Mouse (Mus musculus) heart, postnatal 0 days (tissue): Measurements from ENCODE around the gene Tcaf3. TPM values are rescaled to one million over a fixed set of nuclear protein-coding genes. Genes with fewer than 3 reads are reported as not detected.

ENCODE experiments used
- ATAC-seq: fragments of 200-750 bp; cut with Nextera tagmentation; 2 replicates; pipeline ENCODE4 v1.8.0; 2017; ENCODE audit warnings: low read depth, moderate number of reproducible peaks, moderate library complexity; ENCODE audit not compliant: insufficient read depth
- DNase-seq: peaks from one replicate; pipeline ENCODE4 v3.0.0-alpha.2; 2016; ENCODE audit warnings: low spot score
- H3K27ac ChIP-seq: fragments of 300-500 bp; sonication (generic); 2 replicates; pipeline ENCODE4 v1.5.1; 2014; ENCODE audit warnings: low read depth, mild to moderate bottlenecking
- H3K27me3 ChIP-seq: fragments of 300-500 bp; sonication (generic); 2 replicates; pipeline ENCODE4 v1.6.1; 2014; ENCODE audit warnings: low read length, mixed read lengths; ENCODE audit not compliant: control insufficient read depth, insufficient read depth
- H3K36me3 ChIP-seq: fragments of 300-500 bp; sonication (generic); replicated peaks from 2 replicates; pipeline ENCODE4 v1.6.1; 2014; ENCODE audit warnings: low read length, mixed read lengths; ENCODE audit not compliant: control insufficient read depth, insufficient read depth
- H3K4me1 ChIP-seq: fragments of 300-500 bp; sonication (generic); 2 replicates; pipeline ENCODE4 v1.6.1; 2014; ENCODE audit warnings: antibody characterized with exemption; ENCODE audit not compliant: control insufficient read depth, insufficient read depth
- H3K4me2 ChIP-seq: fragments of 300-500 bp; sonication (generic); 2 replicates; pipeline ENCODE4 v1.6.1; 2014; ENCODE audit warnings: low read depth, mild to moderate bottlenecking, low read length, moderate library complexity
- H3K4me3 ChIP-seq: fragments of 300-500 bp; sonication (generic); 2 replicates; pipeline ENCODE4 v1.5.1; 2014; ENCODE audit warnings: low read depth, low read length
- H3K9ac ChIP-seq: fragments of 300-500 bp; sonication (generic); replicated peaks from 2 replicates; pipeline ENCODE4 v1.6.1; 2014; ENCODE audit warnings: low read depth, low read length, mixed read lengths
- H3K9me3 ChIP-seq: fragments of 300-500 bp; sonication (generic); replicated peaks from 2 replicates; pipeline ENCODE4 v1.6.1; 2016; ENCODE audit warnings: low read length; ENCODE audit not compliant: control insufficient read depth
- CTCF ChIP-seq: IDR thresholded peaks from 2 replicates; pipeline ENCODE4 v1.5.1; 2016; ENCODE audit warnings: antibody characterized with exemption, control low read depth, low read depth
- EP300 ChIP-seq: IDR thresholded peaks from 2 replicates; pipeline ENCODE4 v1.6.1; 2016; ENCODE audit warnings: antibody characterized with exemption, low read depth
- WGBS: fragments of 180-500 bp; shearing (Covaris S2); extraction: QIAGEN DNeasy Blood & Tissue Kit; methylation state at CpG from one replicate; pipeline ENCODE4 v1.1.7; 2014; 5-methylcytosine and 5-hydroxymethylcytosine counted together
- polyA plus RNA-seq: library from polyadenylated mRNA; unstranded; fragments of >200 nt; fragmentation: Nextera tagmentation; extraction: Ambion mirVana; gene quantifications from 2 replicates; pipeline ENCODE4 v1.2.1, GENCODE M21; 2015
- total RNA-seq: library from RNA; depleted of rRNA; stranded (reverse); fragments of >200 nt; gene quantifications from 2 replicates; pipeline ENCODE4 v1.2.3, GENCODE M21; 2014; ENCODE audit warnings: low replicate concordance; rRNA removed

Gene Tcaf3
- not detected in 2 replicates for total RNA-seq
- not detected in 2 replicates for polyA plus RNA-seq

GRCm38 (mm10) chr6:42597592-42597991 is at the start of gene Tcaf3:
Gene Tcaf3 (minus strand): TSS chr6:42597692.
- ATAC-seq, result no peak
- H3K36me3 ChIP-seq, result no peaks in the 10 kb centered on the region
- no peak within 1 kb of the TSS for H3K9ac ChIP-seq
- WGBS, result 75% methylated on average over 4 of the region's 4 CpGs
- no peak within 1 kb of the TSS for H3K4me3 ChIP-seq
- no peaks in the 10 kb centered on the region for H3K27me3 ChIP-seq
- no peak within 1 kb of the TSS for H3K4me2 ChIP-seq
- H3K4me1 ChIP-seq, result no peaks in the 10 kb centered on the region
- DNase-seq, result no peak
- no peak within 1 kb of the TSS for H3K27ac ChIP-seq
- H3K9me3 ChIP-seq, result no peaks in the 10 kb centered on the region
- TF ChIP-seq EP300, result no peak
- TF ChIP-seq CTCF, result no peak

DNA sequence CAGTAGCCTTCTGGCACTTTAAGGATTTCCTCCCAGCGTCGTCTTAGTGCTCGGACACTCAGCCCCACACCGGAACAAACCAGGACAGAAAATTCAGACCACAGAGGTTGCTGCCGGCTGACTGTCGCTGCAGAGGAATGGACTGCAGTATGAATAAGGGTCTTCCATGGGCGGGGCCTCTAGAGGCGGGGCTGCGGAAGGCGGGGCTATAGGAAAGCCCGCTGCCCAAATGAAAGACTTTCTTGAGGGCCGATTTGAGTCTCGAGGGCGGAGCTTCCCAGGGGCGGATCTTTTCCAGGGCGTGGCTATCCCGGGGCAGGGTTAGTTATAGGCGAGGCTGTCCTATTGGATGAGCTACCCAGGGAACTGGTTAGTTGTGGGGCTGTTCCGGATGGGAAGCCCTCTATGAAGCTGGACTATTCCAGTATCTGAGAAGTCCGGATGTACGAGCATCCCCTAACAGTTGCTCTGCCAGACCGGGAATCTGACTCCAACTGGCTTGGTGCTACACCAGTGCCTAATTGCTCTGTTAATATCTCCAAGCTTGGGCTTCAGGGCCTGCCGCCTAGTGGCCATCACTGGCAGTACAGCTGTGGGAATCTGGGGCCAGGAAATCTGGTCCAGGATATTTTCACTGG is 47.5 kb upstream of the Tcaf3 start, which contains the start of gene Tcaf2:
Gene Tcaf2 (minus strand): TSS at position 343 of the 638 bp plus-strand sequence.
- no peaks in the 10 kb centered on the region for H3K9me3 ChIP-seq
- 0 out of 2 replicates have a peak within 1 kb of the TSS, but pooled peaks have one; percentile 14 for H3K9ac ChIP-seq
- H3K27ac ChIP-seq, result no peak within 1 kb of the TSS
- no peaks in the 10 kb centered on the region for H3K36me3 ChIP-seq
- WGBS, result 0% methylated on average over 23 of the region's 23 CpGs
- DNase-seq (peak; percentile 84), ATAC-seq (peak; percentile 99)
- peak; percentile 91 for TF ChIP-seq CTCF
- TF ChIP-seq EP300, result no peak
- H3K4me1 ChIP-seq, result no peaks in the 10 kb centered on the region
- H3K4me2 ChIP-seq, result peak within 1 kb of the TSS; percentile 62
- no peaks in the 10 kb centered on the region for H3K27me3 ChIP-seq
- H3K4me3 ChIP-seq, result peak within 1 kb of the TSS; percentile 47

DNA sequence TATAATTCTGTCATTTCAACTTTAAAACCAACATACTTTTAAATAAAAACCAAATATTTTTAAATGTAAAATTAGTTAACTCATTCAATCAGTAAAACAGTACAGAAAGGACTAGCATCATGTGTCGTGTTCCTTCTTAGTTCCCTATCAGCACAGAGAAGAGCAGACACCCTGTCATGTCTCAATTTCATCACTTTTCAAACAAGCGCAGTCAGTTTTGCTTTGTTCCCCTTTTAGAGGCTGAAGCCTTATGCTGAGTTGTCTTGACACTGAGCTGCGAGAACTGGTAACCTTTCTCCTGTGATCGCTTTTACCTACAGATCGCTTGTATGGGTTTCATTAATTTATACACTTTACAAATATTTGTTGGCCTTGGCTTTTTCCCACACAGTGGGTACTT is 36.9 kb upstream of the Tcaf3 start:
- Histone ChIP-seq H3K27ac (no peak overlapping the region), H3K9me3 (no peaks in the 10 kb centered on the region), H3K4me3 (no peak overlapping the region), H3K9ac (no peak overlapping the region), H3K4me2 (no peak overlapping the region), H3K4me1 (no peaks in the 10 kb centered on the region), H3K36me3 (no peaks in the 10 kb centered on the region), H3K27me3 (no peaks in the 10 kb centered on the region)
- TF ChIP-seq EP300 (no peak), CTCF (no peak)
- DNase-seq (no peak), ATAC-seq (no peak)
- WGBS, result 60% methylated on average over 5 of the region's 5 CpGs

- Histone ChIP-seq H3K4me3 (no peak overlapping the region), H3K36me3 (no peaks in the 10 kb centered on the region), H3K4me2 (no peak overlapping the region), H3K9me3 (no peaks in the 10 kb centered on the region), H3K27me3 (no peaks in the 10 kb centered on the region), H3K4me1 (no peaks in the 10 kb centered on the region), H3K9ac (no peak overlapping the region), H3K27ac (no peak overlapping the region)
- 72% methylated on average over 4 of the region's 4 CpGs for WGBS
- DNase-seq (no peak), ATAC-seq (no peak)
- TF ChIP-seq EP300, result no peak
- 0 out of 2 replicates have a peak, but pooled peaks have one; percentile 10 for TF ChIP-seq CTCF
Measured at GRCm38 (mm10) chr6:42631395-42631794, 33.9 kb upstream of the Tcaf3 start.

DNA sequence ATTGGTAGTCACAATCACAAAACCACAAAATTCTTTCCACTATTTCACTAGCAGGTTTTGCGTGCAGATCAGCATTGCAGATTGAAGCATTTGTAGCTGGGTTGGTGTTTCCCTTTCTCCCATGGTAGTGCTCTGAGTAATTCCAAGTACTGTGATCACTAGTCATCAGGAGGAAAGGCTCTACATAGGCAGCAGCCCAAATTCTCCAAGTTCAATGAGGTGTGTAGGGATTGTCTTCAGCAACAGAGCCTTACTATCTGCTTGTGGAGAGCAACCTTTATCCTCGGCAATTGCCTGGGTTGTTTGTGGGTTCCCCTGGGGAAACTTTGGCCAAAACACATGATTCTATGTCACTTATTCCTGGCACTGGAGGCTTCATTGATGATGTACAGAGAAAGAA is 19.4 kb upstream of the Tcaf3 start:
- H3K9me3 ChIP-seq, result no peaks in the 10 kb centered on the region
- H3K4me1 ChIP-seq, result no peaks in the 10 kb centered on the region
- H3K9ac ChIP-seq, result no peak overlapping the region
- H3K36me3 ChIP-seq, result no peaks in the 10 kb centered on the region
- DNase-seq (no peak), ATAC-seq (no peak)
- H3K4me3 ChIP-seq, result no peak overlapping the region
- TF ChIP-seq CTCF, result no peak
- TF ChIP-seq EP300, result no peak
- no peak overlapping the region for H3K27ac ChIP-seq
- H3K4me2 ChIP-seq, result no peak overlapping the region
- H3K27me3 ChIP-seq, result no peaks in the 10 kb centered on the region
- 70% methylated on average over 2 of the region's 2 CpGs for WGBS

DNA sequence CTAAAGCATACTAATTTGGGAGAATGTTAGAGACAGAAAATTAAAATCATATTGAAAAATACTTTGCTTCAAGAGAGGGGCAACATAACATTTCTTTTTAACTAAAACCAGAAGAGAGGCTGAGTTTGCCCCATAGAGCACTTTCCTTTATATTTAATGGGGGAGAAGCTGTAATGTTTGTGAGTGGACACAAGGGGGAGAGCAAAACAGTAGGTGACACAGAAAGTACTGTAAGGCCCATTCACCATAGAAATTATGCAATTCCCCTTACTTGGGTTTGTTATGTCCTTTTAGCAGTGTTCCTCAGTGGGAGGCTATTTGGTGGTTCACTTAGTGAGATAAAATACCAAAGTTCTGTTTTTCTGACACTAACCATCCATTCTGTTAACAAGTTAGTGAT is 14.7 kb upstream of the Tcaf3 start:
- Histone ChIP-seq H3K4me3 (no peak overlapping the region), H3K9me3 (no peaks in the 10 kb centered on the region), H3K4me2 (no peak overlapping the region), H3K27me3 (no peaks in the 10 kb centered on the region), H3K36me3 (no peaks in the 10 kb centered on the region), H3K4me1 (no peaks in the 10 kb centered on the region), H3K27ac (no peak overlapping the region), H3K9ac (no peak overlapping the region)
- no peak for ATAC-seq
- TF ChIP-seq EP300 (no peak), CTCF (peak; percentile 60)
- peak; percentile 17 for DNase-seq
